Mouse (Mus musculus): Measurements from ENCODE around the gene Gsta3. TPM values are rescaled to one million over a fixed set of nuclear protein-coding genes. Genes with fewer than 3 reads are reported as not detected.
"Not testable (repeated sequence)": the region's sequence is repeated elsewhere in the genome, so short reads cannot be mapped to it uniquely, and the experiment has no call there.

Gsta3 gene
- total and polyA plus RNA-seq, 2 experiments from 2014 or later: 0.31 to 0.74 TPM

DNA sequence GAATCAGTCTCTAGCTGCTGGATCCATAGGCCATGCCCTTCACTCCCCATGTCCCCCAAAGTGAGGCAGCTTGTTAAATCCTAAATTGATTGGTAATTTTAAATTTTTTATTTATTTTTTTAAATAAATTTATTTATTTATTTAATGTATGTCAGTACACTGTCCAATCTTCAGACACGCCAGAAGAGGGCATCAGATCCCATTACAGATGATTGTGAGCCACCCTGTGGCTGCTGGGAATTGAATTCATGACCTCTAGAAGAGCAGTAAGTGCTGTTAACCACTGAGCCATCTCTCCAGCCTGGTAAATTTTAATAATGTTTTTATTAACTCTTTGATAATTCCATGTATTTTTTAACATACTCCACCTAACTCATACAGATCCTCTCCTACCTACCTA is 26.4 kb downstream of the Gsta3 start:
- no peak overlapping the region for H3K9ac ChIP-seq (replicated peaks; ENCODE audit: low read length)
- H3K27me3 ChIP-seq (ENCODE audit: insufficient read depth, low read length): no peaks in the 10 kb centered on the region
- no peak overlapping the region for H3K4me3 ChIP-seq (ENCODE audit: low read length)
- H3K4me2 ChIP-seq (ENCODE audit: low read depth, low read length): no peak overlapping the region
- 92% methylated on average over 1 of the region's 1 CpGs for WGBS
- TF ChIP-seq CTCF (IDR thresholded peaks at IDR 0.05; ENCODE audit: low read depth): no peak
- H3K27ac ChIP-seq: no peak overlapping the region
- H3K4me1 ChIP-seq (ENCODE audit: insufficient read depth, low read length): no peaks in the 10 kb centered on the region
- DNase-seq (ENCODE audit: low spot score) (no peak), ATAC-seq (no peak)
- H3K36me3 ChIP-seq (ENCODE audit: insufficient read depth, low read length): no peaks in the 10 kb centered on the region
- H3K9me3 ChIP-seq (ENCODE audit: low read length): no peaks in the 10 kb centered on the region

DNA sequence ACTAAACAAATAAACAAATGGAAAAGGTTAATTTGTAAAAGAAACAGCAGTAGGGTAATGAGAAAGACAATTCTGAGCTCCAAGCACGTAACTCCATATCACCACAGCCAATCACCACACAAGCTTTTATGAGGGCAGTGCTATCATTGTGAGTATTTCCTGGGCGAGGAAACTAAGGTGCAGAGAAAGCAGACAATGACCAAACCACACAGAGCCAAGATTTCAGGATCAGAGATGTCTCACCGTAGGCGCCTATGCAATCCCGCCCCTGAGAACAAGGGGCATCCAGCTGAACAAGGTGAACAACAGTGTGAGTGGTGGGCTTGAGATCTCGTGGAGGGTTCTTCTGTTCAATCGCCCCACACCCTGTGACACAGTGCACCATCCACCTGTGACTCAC is 27.1 kb downstream of the Gsta3 start:
- not testable (repeated sequence) for H3K27ac ChIP-seq; DNase-seq (ENCODE audit: low spot score); H3K4me1 ChIP-seq (ENCODE audit: insufficient read depth, low read length); H3K9me3 ChIP-seq (ENCODE audit: low read length); H3K36me3 ChIP-seq (ENCODE audit: insufficient read depth, low read length); H3K27me3 ChIP-seq (ENCODE audit: insufficient read depth, low read length); H3K4me3 ChIP-seq (ENCODE audit: low read length); H3K9ac ChIP-seq (replicated peaks; ENCODE audit: low read length); ATAC-seq; H3K4me2 ChIP-seq (ENCODE audit: low read depth, low read length)
- 93% methylated on average over 6 of the region's 7 CpGs for WGBS

DNA sequence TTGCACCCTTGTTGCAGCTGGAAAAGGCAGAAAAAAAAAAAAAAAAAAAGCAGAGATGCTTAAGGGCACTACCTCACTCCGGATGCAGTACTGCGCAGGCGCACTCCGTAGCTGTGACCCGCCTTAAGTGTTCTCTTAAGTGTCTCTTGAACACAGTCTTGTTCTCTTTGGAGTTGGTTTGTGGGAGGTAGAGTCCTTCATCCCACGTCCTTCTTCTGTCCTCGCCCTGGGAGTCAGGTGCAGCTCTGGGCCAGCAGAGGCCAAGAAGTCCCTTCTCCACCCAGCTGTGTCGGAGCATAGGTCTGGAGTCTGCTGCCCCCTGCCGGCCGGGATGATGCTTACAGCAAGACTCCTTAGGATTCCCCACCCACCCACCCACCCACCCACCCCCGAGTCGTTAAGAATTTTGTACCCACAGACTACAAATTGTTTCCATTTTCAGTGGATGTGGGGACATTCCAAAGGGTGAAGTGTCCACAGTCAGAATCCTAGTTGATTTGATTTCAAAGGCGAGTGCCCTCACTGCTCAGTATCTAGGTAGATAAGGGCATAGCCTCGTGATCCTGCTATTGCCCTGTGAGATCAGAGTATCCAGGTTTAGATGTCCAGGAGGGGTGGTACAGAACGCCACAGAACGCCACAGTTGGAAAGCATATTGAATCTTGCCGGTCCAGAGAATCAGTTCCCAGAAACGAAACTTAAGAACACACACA is 31.1 kb downstream of the Gsta3 start:
- no peak overlapping the region for H3K9ac ChIP-seq (replicated peaks; ENCODE audit: low read length)
- DNase-seq (ENCODE audit: low spot score) (peak; percentile 77), ATAC-seq (peak; percentile 82)
- no peaks in the 10 kb centered on the region for H3K27me3 ChIP-seq (ENCODE audit: insufficient read depth, low read length)
- H3K4me2 ChIP-seq (ENCODE audit: low read depth, low read length): peak overlapping the region; percentile 55
- H3K4me1 ChIP-seq (ENCODE audit: insufficient read depth, low read length): no peaks in the 10 kb centered on the region
- H3K27ac ChIP-seq: no peak overlapping the region
- H3K9me3 ChIP-seq (ENCODE audit: low read length): no peaks in the 10 kb centered on the region
- peak overlapping the region; percentile 21 for H3K4me3 ChIP-seq (ENCODE audit: low read length)
- TF ChIP-seq CTCF (IDR thresholded peaks at IDR 0.05; ENCODE audit: low read depth): peak; percentile 66
- 25% methylated on average over 18 of the region's 18 CpGs for WGBS
- H3K36me3 ChIP-seq (ENCODE audit: insufficient read depth, low read length): no peaks in the 10 kb centered on the region

- Histone ChIP-seq H3K9ac (replicated peaks; ENCODE audit: low read length) (no peak overlapping the region), H3K27ac (no peak overlapping the region), H3K36me3 (ENCODE audit: insufficient read depth, low read length) (no peaks in the 10 kb centered on the region), H3K4me3 (ENCODE audit: low read length) (peak overlapping the region; percentile 21), H3K4me2 (ENCODE audit: low read depth, low read length) (peak overlapping the region; percentile 55), H3K9me3 (ENCODE audit: low read length) (no peaks in the 10 kb centered on the region), H3K4me1 (ENCODE audit: insufficient read depth, low read length) (no peaks in the 10 kb centered on the region), H3K27me3 (ENCODE audit: insufficient read depth, low read length) (no peaks in the 10 kb centered on the region)
- 21% methylated on average over 14 of the region's 14 CpGs for WGBS
- TF ChIP-seq CTCF (IDR thresholded peaks at IDR 0.05; ENCODE audit: low read depth): no peak
- peak; percentile 14 for DNase-seq (ENCODE audit: low spot score)
- ATAC-seq: no peak
Measured at GRCm38 (mm10) chr1:21272056-21272431, 31.7 kb downstream of the Gsta3 start.

DNA sequence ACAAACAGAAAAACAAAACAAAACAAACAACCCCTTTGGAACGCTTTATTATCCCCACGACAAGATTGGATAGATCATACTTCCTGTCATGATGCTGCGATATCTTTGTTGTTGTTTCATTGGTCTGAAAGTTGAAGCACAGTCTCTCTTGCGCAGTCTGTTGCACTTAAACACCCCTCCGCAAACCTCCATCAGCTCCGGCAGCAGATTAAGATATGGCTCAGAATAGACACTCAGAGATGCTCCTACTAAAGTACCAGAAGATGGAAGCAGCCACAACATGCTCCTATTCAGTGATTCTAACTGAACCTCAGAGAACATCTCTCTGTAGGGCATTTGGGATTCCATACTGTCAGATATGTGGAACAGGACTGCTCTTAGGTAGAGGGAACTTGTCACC is 32.7 kb downstream of the Gsta3 start:
- Histone ChIP-seq H3K4me3 (ENCODE audit: low read length) (no peak overlapping the region), H3K36me3 (ENCODE audit: insufficient read depth, low read length) (no peaks in the 10 kb centered on the region), H3K9me3 (ENCODE audit: low read length) (no peaks in the 10 kb centered on the region), H3K4me1 (ENCODE audit: insufficient read depth, low read length) (no peaks in the 10 kb centered on the region), H3K4me2 (ENCODE audit: low read depth, low read length) (no peak overlapping the region), H3K9ac (replicated peaks; ENCODE audit: low read length) (no peak overlapping the region), H3K27ac (no peak overlapping the region), H3K27me3 (ENCODE audit: insufficient read depth, low read length) (no peaks in the 10 kb centered on the region)
- 93% methylated on average over 6 of the region's 6 CpGs for WGBS
- no peak for ATAC-seq
- no peak for DNase-seq (ENCODE audit: low spot score)
- no peak for TF ChIP-seq CTCF (IDR thresholded peaks at IDR 0.05; ENCODE audit: low read depth)

DNA sequence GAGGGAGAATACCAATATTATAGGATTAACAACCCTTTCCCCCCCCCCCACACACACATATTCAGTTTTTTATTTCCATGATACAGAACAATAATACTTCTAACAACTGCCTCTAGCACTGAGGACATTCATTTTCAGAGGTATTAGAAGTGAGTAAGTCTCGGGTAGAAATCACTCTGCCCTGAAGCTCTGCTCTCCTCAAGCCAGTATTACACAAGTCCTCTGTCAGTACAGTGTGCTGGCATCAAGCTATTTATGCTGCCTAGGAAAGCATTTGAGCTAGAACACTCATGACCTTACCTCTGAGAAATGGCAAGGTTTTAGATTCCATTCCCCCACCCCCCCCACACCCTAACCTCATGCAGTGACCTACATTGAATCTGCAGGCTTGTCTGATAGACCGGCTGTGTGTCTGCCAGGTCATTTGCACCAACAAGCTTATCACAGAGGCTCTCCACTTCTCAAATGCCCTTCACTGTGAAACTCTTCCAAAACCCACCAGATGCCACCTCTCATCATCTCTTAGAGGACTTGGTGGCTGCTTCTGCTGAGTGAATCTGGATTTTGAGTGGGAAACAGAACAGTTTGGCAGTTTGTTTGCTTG is 34.1 kb downstream of the Gsta3 start:
- ATAC-seq (no peak), DNase-seq (ENCODE audit: low spot score) (no peak)
- H3K4me1 ChIP-seq (ENCODE audit: insufficient read depth, low read length): no peaks in the 10 kb centered on the region
- no peaks in the 10 kb centered on the region for H3K36me3 ChIP-seq (ENCODE audit: insufficient read depth, low read length)
- WGBS: 64% methylated on average over 2 of the region's 2 CpGs
- no peak overlapping the region for H3K4me3 ChIP-seq (ENCODE audit: low read length)
- no peak overlapping the region for H3K27ac ChIP-seq
- H3K4me2 ChIP-seq (ENCODE audit: low read depth, low read length): no peak overlapping the region
- TF ChIP-seq CTCF (IDR thresholded peaks at IDR 0.05; ENCODE audit: low read depth): no peak
- no peak overlapping the region for H3K9ac ChIP-seq (replicated peaks; ENCODE audit: low read length)
- H3K9me3 ChIP-seq (ENCODE audit: low read length): no peaks in the 10 kb centered on the region
- no peaks in the 10 kb centered on the region for H3K27me3 ChIP-seq (ENCODE audit: insufficient read depth, low read length)

GRCm38 (mm10) chr1:21275366-21275765 is 35.0 kb downstream of the Gsta3 start:
- not testable (repeated sequence) for H3K4me3 ChIP-seq (ENCODE audit: low read length); ATAC-seq; H3K9me3 ChIP-seq (ENCODE audit: low read length); H3K4me2 ChIP-seq (ENCODE audit: low read depth, low read length); H3K36me3 ChIP-seq (ENCODE audit: insufficient read depth, low read length); H3K27ac ChIP-seq; H3K27me3 ChIP-seq (ENCODE audit: insufficient read depth, low read length); H3K9ac ChIP-seq (replicated peaks; ENCODE audit: low read length); H3K4me1 ChIP-seq (ENCODE audit: insufficient read depth, low read length); DNase-seq (ENCODE audit: low spot score)
- WGBS: 86% methylated on average over 5 of the region's 5 CpGs

- 24% methylated on average over 2 of the region's 2 CpGs for WGBS
- not testable (repeated sequence) for H3K4me3 ChIP-seq (ENCODE audit: low read length); H3K27ac ChIP-seq; H3K4me1 ChIP-seq (ENCODE audit: insufficient read depth, low read length); DNase-seq (ENCODE audit: low spot score); ATAC-seq; H3K27me3 ChIP-seq (ENCODE audit: insufficient read depth, low read length); H3K36me3 ChIP-seq (ENCODE audit: insufficient read depth, low read length); H3K9ac ChIP-seq (replicated peaks; ENCODE audit: low read length); H3K9me3 ChIP-seq (ENCODE audit: low read length); H3K4me2 ChIP-seq (ENCODE audit: low read depth, low read length)
Measured at GRCm38 (mm10) chr1:21276158-21276557, 35.8 kb downstream of the Gsta3 start.

All from hindbrain, postnatal 0 days (tissue).